Mouse (Mus musculus) cortical plate, adult 2 months (tissue): Measurements from ENCODE around the gene Trappc13. TPM values are rescaled to one million over a fixed set of nuclear protein-coding genes. Genes with fewer than 3 reads are reported as not detected.
"Not testable (repeated sequence)": the region's sequence is repeated elsewhere in the genome, so short reads cannot be mapped to it uniquely, and the experiment has no call there.

ENCODE experiments used
- H3K27ac ChIP-seq: fragments of 200-500 bp; 2 replicates; pipeline ENCODE4 v1.5.1; 2012; ENCODE audit warnings: low read length, control low read depth, inconsistent platforms; ENCODE audit not compliant: insufficient read depth
- H3K4me1 ChIP-seq: fragments of 200-500 bp; 2 replicates; pipeline ENCODE4 v1.6.1; 2011; ENCODE audit warnings: low read length; ENCODE audit not compliant: control insufficient read depth, insufficient read depth
- H3K4me3 ChIP-seq: fragments of 200-500 bp; 2 replicates; pipeline ENCODE4 v1.5.1; 2011; ENCODE audit warnings: mild to moderate bottlenecking, low read length, control low read depth; ENCODE audit not compliant: insufficient read depth
- CTCF ChIP-seq: fragments of 200-500 bp; IDR thresholded peaks from 2 replicates; pipeline ENCODE4 v1.5.1; 2011; ENCODE audit warnings: mild to moderate bottlenecking, control low read depth, low read length; ENCODE audit not compliant: insufficient read depth; ENCODE audit errors: extremely low read depth
- POLR2A ChIP-seq: fragments of 200-500 bp; IDR thresholded peaks from 2 replicates; pipeline ENCODE4 v1.6.1; 2011; ENCODE audit warnings: mild to moderate bottlenecking, low read length, control low read depth; ENCODE audit not compliant: insufficient read depth; ENCODE audit errors: extremely low read depth
- polyA plus RNA-seq: library from polyadenylated mRNA; depleted of rRNA; stranded (reverse); fragments of >200 nt; gene quantifications from 2 replicates; pipeline ENCODE4 v1.2.3, GENCODE M21; 2012; rRNA removed

Trappc13 gene
- 26.8 and 27.5 TPM in 2 replicates for polyA plus RNA-seq

DNA sequence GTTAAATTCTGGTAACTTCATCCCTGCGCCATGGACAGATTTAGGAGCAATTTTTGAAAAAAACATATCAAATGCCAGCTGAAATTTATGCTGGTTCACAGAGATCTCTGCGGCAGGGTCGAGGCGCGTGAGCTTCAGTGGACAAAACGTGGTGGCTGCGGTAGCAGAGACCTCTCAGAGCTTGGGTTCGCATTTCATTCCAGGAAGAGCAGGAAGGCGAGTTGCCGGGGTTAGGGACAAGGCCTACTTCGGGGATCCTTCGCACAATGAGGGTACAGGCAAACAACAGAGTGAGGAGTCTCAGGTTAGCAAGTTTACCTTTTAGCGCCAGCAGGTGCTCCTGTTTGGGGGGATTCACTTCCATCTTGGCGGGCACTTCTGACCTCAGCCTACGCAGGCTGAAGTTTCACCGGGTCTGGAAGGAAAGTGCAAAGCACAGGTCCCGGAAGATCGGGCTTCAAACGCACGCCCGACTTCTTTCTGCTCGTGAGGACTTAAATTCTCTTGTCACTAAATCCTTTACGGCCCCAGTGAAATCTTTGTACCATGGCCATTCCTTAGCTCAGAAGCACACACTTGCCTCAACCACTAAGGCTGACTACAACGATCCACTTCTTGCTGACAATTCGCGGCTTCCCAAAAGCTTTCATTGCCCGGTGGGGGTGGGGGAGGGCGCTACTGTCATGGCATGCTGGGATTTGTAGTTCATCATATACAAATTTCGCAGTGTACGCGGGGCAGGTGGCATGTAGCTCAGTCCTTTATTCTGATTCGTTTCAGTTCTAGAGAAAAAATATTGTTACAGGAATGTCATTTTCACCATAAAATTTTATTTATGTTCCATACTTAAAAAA lies at the start of gene Trappc13:
Gene Trappc13, minus strand, starts transcription at position 674 of the 854 bp plus-strand sequence.
- peak; percentile 85 for TF ChIP-seq POLR2A
- no peak for TF ChIP-seq CTCF
- peak within 1 kb of the TSS; percentile 38; the same call in 1 of the 2 replicates for H3K27ac ChIP-seq
- no peaks in the 10 kb centered on the region; the same call in 1 of the 2 replicates for H3K4me1 ChIP-seq
- peak within 1 kb of the TSS; percentile 74 for H3K4me3 ChIP-seq

DNA sequence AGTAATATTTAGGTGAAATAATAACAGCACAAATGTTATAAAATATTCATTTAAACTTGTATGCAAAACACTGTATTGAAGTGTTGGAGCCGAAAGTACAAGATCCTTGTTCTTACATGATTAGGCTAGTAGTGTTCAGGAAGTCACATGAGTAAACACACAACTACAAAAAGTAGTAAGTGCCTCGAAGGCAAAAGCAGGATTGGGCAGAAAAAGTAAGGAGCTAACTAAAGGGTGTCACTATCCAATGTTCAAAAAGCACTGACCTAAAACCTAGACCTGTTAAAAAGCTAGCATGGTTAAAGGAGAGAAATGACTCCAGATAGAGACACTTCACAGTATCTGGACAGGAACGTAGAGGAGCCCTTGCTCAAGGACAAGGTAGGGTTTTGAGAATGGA lies 49.2 kb upstream of the Trappc13 start:
- no peak overlapping the region for H3K27ac ChIP-seq
- TF ChIP-seq POLR2A (no peak), CTCF (no peak)
- H3K4me3 ChIP-seq, result peak overlapping the region; percentile 51; the same call in 1 of the 2 replicates
- peaks cover 2% of the 10 kb centered on the region; the same call in 1 of the 2 replicates for H3K4me1 ChIP-seq

- Histone ChIP-seq H3K4me3 (no peak overlapping the region), H3K4me1 (no peaks in the 10 kb centered on the region), H3K27ac (no peak overlapping the region)
- no peak for TF ChIP-seq CTCF
- TF ChIP-seq POLR2A, result no peak
These were observed 26.0 kb upstream of the Trappc13 start for GRCm38 (mm10) chr13:104204313-104204712.

- not testable (repeated sequence) for H3K27ac ChIP-seq, H3K4me3 ChIP-seq
These were observed 17.6 kb upstream of the Trappc13 start for GRCm38 (mm10) chr13:104195891-104196290.

DNA sequence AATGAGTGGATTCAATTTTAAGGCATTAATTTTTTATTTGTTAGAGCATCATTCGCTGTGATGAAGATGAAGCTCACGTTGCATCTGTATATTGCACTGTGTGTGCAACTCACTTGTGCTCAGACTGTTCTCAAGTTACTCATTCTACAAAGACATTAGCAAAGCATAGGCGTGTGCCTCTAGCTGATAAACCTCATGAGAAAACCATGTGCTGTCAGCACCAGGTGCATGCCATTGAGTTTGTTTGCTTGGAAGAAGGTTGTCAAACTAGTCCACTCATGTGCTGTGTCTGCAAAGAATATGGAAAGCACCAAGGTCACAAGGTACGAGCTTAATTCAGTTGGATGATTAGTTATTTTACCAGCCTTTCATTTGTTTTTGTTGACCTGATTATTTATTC lies 9.1 kb upstream of the Trappc13 start:
- Histone ChIP-seq H3K4me1 (no peaks in the 10 kb centered on the region), H3K27ac (no peak overlapping the region)
- TF ChIP-seq CTCF (no peak), POLR2A (no peak)

More at GRCm38 (mm10) chr13:104195891-104196290, 17.6 kb upstream of the Trappc13 start:
- not testable (repeated sequence) for H3K4me1 ChIP-seq

DNA sequence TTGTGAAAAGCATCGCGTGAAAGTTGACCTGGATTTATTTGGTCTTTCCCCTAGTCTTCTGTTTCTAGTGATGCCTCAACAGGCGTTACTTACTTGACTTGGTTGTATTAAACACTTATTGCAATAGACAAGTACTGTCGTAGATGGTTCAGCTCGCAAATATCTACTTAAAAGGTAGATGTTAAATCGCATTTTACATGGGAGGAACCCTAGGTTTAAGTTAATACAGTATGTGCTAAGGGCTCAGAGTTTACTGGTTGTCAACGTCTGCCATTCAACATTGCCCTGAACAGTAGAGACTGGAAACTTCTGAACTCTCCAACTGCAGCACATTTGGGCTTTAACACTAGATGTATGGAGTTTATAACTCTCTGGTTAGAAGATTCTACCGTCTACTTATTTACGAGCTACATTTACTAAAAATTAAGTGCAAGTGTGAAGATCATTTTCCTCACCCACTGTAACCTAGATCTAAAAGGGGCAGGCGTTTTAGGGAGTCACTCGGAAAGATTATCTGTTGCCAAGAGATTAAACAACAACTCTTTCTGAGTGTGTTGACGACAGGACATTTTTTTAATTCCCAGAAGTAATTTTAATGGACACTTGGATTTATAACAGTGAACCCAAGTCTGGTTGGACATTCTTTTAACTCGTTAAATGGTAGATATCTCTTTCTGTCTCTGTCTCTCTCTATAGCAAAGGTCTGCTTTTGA lies 1.1 kb upstream of the Trappc13 start:
- TF ChIP-seq POLR2A, result no peak
- no peak for TF ChIP-seq CTCF
- Histone ChIP-seq H3K27ac (peak overlapping the region; percentile 38; the same call in 1 of the 2 replicates), H3K4me1 (no peaks in the 10 kb centered on the region; the same call in 1 of the 2 replicates), H3K4me3 (peak overlapping the region; percentile 74)

More for the DNA sequence above, 9.1 kb upstream of the Trappc13 start:
- no peak overlapping the region for H3K4me3 ChIP-seq

DNA sequence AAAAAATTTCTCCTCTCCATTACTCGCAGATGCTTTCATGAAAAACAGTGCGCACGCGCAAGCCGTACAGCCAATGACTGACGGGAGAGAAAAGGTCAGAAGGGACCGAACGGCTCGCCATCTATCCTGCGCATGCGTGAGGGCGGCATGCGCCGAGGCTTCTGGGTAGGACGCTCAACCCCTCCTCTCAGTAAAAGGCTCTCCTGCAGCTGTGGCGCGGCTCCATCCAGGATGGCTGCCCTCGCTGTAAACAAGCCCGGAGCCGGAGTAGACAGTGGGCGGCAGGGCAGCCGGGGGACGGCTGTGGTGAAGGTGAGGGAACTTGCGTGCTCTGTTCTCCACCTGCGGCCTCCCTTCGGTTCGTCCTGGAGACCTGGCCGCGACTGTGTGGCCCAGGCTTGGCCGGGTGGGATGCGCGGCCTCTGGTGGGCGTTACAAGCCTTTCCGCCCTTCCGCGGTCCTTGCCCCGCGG lies 417 bp upstream of the Trappc13 start, which contains the start of gene Trim23:
Gene Trim23, plus strand, starts transcription at position 148 of the 472 bp plus-strand sequence.
- H3K4me3 ChIP-seq, result peak within 1 kb of the TSS; percentile 74
- H3K27ac ChIP-seq, result peak within 1 kb of the TSS; percentile 38; the same call in 1 of the 2 replicates
- TF ChIP-seq POLR2A (peak; percentile 97), CTCF (no peak)
- no peaks in the 10 kb centered on the region; the same call in 1 of the 2 replicates for H3K4me1 ChIP-seq

- no peak overlapping the region for H3K27ac ChIP-seq
- no peaks in the 10 kb centered on the region; the same call in 1 of the 2 replicates for H3K4me1 ChIP-seq
- no peak for TF ChIP-seq POLR2A
- no peak for TF ChIP-seq CTCF
- H3K4me3 ChIP-seq, result peak overlapping the region; percentile 74; the same call in 1 of the 2 replicates
These were observed 1.4 kb downstream of the Trappc13 start for GRCm38 (mm10) chr13:104176874-104177273.

- TF ChIP-seq POLR2A, result no peak
- no peak for TF ChIP-seq CTCF
- H3K4me1 ChIP-seq, result no peaks in the 10 kb centered on the region; the same call in 1 of the 2 replicates
These were observed 5.8 kb downstream of the Trappc13 start for GRCm38 (mm10) chr13:104172498-104172897.

GRCm38 (mm10) chr13:104171711-104172110 lies 6.6 kb downstream of the Trappc13 start:
- TF ChIP-seq CTCF, result no peak
- no peak for TF ChIP-seq POLR2A
- Histone ChIP-seq H3K4me1 (no peaks in the 10 kb centered on the region; the same call in 1 of the 2 replicates), H3K27ac (no peak overlapping the region), H3K4me3 (no peak overlapping the region)

More at GRCm38 (mm10) chr13:104172498-104172897, 5.8 kb downstream of the Trappc13 start:
- H3K27ac ChIP-seq, result no peak overlapping the region
- no peak overlapping the region for H3K4me3 ChIP-seq
